Mouse (Mus musculus) frontal cortex, postnatal 25 days (tissue): ENCODE measurements around the gene Bnipl.

Experiments
- DNase-seq, 2 experiments: peaks; one replicate each; pipeline ENCODE4 v3.0.0; 2022; ENCODE audit warnings: low spot score in 2 of 2

Bnipl gene

DNA sequence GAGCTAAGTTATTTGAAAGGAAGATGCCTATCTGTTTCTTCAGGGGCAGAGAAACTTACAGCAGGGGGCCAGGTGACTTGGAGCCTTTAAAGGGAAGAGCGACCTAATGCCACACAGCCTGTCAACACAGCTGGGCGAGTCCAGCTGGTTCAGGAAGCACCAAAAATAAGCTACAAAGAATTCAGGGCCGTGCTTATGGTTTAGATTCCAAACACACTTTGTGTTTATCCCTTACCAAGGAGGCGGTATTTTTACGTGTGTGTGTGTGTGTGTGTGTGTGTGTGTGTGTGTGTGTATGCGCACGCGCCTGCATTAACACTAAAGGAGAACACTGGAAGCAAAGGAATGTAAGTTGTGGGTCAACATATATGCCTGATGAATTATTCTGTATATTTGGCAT lies 29.8 kb upstream of the Bnipl start:
- no peak for DNase-seq

GRCm38 (mm10) chr3:95277149-95277551 lies 26.2 kb upstream of the Bnipl start:
- DNase-seq = no peak

DNA sequence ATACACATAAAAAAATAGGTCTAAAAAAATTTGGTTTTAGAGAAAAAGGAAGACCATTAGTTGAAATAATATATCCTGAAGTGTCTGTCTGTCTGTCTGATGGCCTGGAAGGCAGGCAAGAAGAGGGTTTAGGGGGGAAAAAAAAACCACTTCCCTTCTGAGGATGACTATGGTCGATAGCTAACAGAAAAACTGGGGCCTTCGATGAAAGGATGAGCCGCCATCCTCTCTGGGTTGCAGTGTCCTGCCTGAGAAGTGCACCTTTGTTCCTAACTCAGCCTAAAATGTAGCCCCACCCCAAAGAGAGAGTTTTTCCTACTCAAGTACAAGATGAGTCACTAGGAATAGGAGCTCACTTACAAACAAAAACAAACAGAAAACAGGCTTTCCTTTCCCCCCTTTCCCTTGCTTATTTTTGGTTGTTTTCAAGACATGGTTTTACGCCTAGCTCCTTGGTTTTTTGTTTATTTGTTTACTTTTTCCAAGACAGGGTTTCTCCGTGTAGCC lies 25.5 kb upstream of the Bnipl start:
- DNase-seq = no peak

DNA sequence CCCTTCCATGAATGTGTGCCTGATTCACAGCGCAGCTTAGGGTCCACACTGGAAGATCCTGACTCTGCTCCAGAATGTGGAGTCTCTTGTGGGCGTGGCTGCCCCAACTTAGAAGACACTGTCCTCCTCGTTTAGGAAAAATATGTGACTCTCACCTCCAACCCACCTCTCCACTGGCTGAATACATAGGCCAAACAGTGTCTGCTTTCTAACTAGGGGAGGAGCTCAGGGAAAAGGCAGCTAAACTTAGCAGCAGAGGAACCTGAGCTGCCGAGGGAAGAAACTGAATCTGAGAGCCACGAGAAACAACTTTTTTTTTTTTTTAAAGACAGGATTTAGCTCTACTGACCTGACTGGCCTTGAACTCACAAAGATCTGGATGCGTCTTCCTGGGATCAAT lies 24.2 kb upstream of the Bnipl start:
- no peak for DNase-seq

DNA sequence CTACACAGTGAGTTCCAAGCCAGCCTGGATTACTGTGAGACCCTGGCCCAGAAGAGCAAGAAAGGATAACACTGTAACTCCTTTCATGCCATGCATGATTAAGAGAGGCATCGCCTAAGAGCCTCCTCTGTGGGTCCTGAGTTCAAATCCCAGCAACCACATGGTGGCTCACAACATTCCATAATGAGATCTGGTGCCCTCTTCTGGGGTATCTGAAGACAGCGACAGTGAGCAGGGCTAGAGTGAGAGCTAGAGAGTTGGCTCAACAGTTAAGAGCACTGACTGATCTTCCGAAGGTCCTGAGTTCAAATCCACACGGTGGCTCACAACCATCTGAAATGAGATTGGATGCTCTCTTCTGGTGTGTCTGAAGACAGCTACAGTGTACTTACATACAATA lies 23.5 kb upstream of the Bnipl start:
- DNase-seq = no peak

- no peak for DNase-seq
These were observed 22.5 kb upstream of the Bnipl start for GRCm38 (mm10) chr3:95273471-95273870.

DNA sequence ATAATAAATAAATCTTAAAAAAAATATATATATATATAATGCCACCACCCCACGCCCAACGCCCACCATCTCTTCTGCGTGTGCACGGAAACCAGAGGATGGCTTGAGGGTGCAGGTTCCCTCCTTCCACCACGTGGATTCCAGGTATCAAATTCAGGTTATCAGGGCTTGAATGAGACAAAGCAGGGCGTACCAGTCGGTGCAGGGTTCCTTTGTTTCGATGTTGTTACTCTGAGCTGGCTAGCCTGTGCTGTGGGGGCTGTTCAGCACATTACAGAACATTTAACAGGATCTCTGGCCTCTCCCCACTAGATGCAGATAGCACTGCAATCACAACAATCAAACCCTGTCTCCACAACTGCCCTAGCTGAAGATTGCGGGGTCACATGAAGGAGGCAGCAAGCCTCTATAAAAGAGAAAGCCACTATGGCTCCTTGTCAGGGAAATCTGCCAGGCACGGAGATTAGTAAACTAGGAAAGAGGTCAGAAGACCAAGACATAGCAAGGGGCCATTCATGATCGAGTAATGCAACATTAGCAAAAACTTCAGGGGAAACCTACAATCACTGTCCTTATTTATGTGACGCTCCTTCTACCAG lies 19.9 kb upstream of the Bnipl start:
- DNase-seq = no peak

GRCm38 (mm10) chr3:95269789-95270188 lies 18.8 kb upstream of the Bnipl start:
- DNase-seq = no peak

- no peak for DNase-seq
These were observed 16.9 kb upstream of the Bnipl start for GRCm38 (mm10) chr3:95267855-95268254.

- DNase-seq = no peak
These were observed 15.1 kb upstream of the Bnipl start for GRCm38 (mm10) chr3:95266052-95266451.

- DNase-seq = no peak
These were observed 13.7 kb upstream of the Bnipl start for GRCm38 (mm10) chr3:95264724-95265123.

- DNase-seq = peak; percentile 37 to 47
These were observed 12.2 kb upstream of the Bnipl start for GRCm38 (mm10) chr3:95263089-95263739.

DNA sequence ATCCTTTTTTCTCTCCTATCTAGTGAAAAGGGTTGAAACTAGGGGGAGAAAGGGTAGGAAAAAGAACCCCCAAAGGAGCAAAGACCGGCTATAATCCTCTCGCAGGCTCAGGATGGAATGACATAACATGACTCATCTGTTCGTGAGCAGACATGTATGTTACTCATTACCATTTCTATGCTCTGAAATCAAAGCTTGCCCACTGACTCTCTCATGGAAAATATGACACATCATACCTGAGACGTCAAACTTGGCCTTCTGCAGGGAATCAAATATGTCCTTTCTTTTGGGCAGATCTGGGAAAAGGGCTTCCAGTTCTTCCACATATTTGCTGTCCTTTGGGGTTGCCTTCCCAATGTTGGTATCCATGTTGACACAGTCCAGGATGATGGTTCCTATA lies 11.0 kb upstream of the Bnipl start:
- DNase-seq = no peak

DNA sequence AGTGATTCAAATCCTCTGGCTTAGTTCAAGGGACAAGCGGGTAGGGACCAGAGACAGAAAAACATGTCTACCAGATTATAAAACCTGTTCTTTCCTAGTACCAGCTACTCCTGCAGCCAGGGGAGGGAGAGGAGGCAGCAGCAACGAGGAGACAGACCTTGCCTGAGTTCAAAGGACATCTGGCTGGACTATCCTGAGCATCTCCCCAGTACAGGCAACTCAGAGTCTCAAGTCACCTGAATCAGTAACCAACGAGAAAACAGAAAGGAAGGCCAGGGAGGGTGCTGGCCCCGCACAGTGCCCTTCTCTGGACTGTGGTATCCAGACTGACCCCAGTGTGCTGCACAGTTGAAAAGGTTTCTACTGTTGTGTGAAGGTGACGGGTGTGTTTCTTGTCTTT lies 5.9 kb upstream of the Bnipl start:
- no peak for DNase-seq

GRCm38 (mm10) chr3:95250361-95250760 lies 632 bp downstream of the Bnipl start:
- no peak for DNase-seq

- DNase-seq = no peak
These were observed 3.2 kb downstream of the Bnipl start for GRCm38 (mm10) chr3:95247660-95248336.

DNA sequence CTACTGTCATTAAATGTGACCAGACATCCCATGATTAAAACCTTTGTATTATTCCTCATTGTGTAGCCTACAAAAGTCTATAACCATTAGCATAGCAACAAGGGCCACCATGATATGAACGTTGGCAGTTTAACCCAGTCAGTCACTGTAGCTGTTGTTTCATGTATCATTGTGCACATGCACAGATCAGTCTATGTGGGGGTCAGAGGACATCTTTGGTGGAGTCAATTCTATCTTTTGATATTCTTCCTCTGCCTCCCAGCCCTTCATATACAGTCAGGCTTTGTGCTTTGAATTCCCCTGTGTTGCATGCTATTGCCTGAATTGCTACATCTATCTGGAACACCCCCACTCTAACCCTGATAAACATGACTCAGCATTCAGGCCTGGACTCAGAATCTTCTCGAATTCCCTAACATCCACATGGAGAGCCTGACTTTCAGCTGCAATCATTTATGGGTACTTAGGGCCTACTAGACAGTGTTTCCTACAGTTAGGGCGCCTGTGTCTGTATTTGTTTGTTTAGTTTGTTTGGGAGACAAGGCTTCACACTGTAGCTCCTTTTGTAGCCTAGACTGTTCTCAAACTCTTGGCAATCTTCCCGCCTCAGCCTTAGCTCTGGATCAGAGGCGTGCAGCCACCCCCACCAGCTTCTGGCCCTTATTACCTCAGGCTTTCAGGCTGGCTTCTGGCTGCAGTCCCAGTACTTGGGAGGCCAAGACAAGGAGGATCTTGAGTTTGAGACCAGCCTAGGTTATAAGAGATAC lies 4.3 kb downstream of the Bnipl start:
- DNase-seq = peak in 1 of 2 experiments; percentile 43

DNA sequence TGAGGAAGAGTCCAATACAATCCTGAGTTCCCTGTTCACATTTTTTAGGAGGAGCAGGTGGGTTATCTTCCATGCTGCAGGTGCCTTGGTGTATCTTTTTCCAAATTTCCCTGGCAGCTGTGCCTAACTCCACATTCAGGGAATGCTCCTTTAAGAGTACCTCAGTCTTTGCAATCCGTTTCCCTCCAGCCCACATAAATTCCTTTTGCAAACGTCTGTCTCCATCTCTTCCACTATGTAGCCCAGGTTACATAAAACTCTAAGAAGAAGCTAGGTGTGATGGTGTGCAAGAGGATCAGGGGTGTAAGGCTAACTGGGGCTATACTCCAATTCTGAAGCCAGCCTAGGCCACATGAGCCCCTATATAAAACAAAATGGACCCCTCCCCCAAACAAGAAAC lies 7.9 kb downstream of the Bnipl start:
- DNase-seq = no peak

DNA sequence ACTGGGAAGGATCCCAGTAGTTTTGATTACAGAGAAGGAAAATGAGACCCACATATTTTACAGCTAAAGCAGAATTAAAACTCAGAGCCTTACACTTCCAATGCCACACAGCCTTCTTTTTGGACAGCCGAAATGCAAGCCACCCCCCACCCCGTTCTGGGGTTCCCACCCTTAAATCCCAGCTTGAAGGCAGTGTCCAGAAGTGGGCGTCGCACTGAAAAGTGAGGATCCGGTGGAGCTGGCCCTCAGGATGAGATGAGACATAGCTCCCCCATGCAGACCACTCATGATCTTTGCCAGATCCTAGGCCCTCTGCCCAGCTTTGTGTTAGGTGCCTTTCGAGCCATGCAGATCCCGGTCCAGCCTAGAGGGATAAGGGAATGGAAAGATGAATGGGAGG lies 9.5 kb downstream of the Bnipl start, which contains the start of gene Gm128:
TSS of gene Gm128 (minus strand) at position 101 of the 400 bp plus-strand sequence.
- DNase-seq = no peak

- no peak for DNase-seq
These were observed 10.1 kb downstream of the Bnipl start for GRCm38 (mm10) chr3:95240900-95241299.

GRCm38 (mm10) chr3:95239971-95240370 lies 11.0 kb downstream of the Bnipl start:
- DNase-seq = no peak

DNA sequence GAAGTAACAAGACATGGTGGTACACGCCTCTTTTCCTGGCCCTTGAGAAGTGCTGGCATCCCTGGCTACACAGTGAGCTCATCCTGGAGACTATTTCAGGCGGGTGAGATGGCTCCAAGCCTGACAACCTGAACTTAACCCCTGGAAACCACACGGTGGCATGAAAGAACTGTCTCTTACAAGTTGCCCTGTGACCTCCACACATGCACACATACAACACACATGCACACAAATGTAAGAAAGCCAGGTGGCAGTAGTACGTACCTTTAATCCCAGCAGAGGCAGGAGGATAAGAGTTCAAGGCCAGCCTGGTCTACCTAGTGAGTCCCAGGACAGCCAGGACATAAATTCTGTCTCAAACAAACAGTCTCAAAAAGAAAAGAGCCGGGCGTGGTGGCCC lies 12.0 kb downstream of the Bnipl start:
- no peak for DNase-seq
